Mouse (Mus musculus) forebrain, embryonic 12.5 days (tissue): ENCODE measurements around the gene Bscl2. TPM values are rescaled to one million over a fixed set of nuclear protein-coding genes. Genes with fewer than 3 reads are reported as not detected.

Source experiments
- ATAC-seq: fragments of 200-750 bp; cut with Nextera tagmentation; 2 replicates; pipeline ENCODE4 v1.8.0; 2017; ENCODE audit warnings: moderate TSS enrichment; ENCODE audit not compliant: low FRiP score
- H3K27ac ChIP-seq: fragments of 300-500 bp; sonication (generic); 2 replicates; pipeline ENCODE4 v1.5.1; 2016; ENCODE audit warnings: mild to moderate bottlenecking
- H3K27me3 ChIP-seq: fragments of 300-500 bp; sonication (generic); 2 replicates; pipeline ENCODE4 v1.6.1; 2016; ENCODE audit warnings: mild to moderate bottlenecking
- H3K36me3 ChIP-seq: fragments of 300-500 bp; sonication (generic); replicated peaks from 2 replicates; pipeline ENCODE4 v1.6.1; 2016; ENCODE audit warnings: mild to moderate bottlenecking
- H3K4me1 ChIP-seq: fragments of 300-500 bp; sonication (generic); 2 replicates; pipeline ENCODE4 v1.6.1; 2016
- H3K4me2 ChIP-seq: fragments of 300-500 bp; sonication (generic); 2 replicates; pipeline ENCODE4 v1.6.1; 2016; ENCODE audit warnings: mild to moderate bottlenecking, moderate library complexity
- H3K4me3 ChIP-seq: fragments of 300-500 bp; sonication (generic); replicated peaks from 2 replicates; pipeline ENCODE4 v1.5.1; 2016; ENCODE audit warnings: mild to moderate bottlenecking
- H3K9ac ChIP-seq: fragments of 300-500 bp; sonication (generic); 2 replicates; pipeline ENCODE4 v1.6.1; 2016; ENCODE audit warnings: mild to moderate bottlenecking
- H3K9me3 ChIP-seq: fragments of 300-500 bp; sonication (generic); 2 replicates; pipeline ENCODE4 v1.6.1; 2016
- WGBS: fragments of 180-500 bp; shearing (Covaris S2); methylation state at CpG from one replicate; pipeline ENCODE4 v1.1.7; 2016; 5-methylcytosine and 5-hydroxymethylcytosine counted together
- polyA plus RNA-seq: library from polyadenylated mRNA; unstranded; fragments of >200 nt; fragmentation: Nextera tagmentation; extraction: Ambion mirVana; gene quantifications from 2 replicates; pipeline ENCODE4 v1.2.1, GENCODE M21; 2016

Gene Bscl2
- 57.5 and 62.9 TPM in 2 replicates for polyA plus RNA-seq

DNA sequence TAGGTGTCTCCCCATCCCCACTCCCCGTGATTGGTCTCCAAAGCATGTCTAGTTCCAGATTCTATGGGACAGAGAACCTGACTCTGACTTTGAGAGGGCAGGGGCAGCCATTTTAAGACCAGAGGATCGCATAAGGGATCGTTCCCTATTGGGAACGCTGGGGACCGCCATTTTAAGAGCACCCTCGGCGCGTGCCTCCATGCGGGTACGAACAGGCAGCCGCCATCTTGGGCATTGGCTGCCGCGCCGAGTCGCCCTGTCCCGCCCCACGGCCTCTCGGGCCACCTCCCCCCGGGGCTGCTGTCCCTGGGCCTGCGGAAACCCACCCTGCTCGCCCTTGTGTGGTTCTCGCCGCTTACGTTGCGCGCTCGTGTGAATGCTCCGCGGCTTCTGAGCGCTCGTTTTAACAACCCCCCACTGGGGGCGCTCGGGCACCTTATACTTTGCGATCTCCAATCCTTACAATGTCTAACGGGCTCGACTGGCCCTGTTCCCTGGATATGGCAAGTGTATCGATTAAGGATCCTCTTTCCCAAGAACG lies at the start of gene Bscl2:
Bscl2 (plus strand) TSS at position 217 of the 541 bp plus-strand sequence.
- Histone ChIP-seq H3K4me2 (peak within 1 kb of the TSS; percentile 84), H3K9me3 (no peaks in the 10 kb centered on the region), H3K27me3 (no peaks in the 10 kb centered on the region), H3K4me3 (peak within 1 kb of the TSS; percentile 47), H3K4me1 (peaks cover 36% of the 10 kb centered on the region), H3K27ac (peak within 1 kb of the TSS; percentile 97), H3K9ac (peak within 1 kb of the TSS; percentile 70), H3K36me3 (peaks cover 34% of the 10 kb centered on the region)
- under 1% methylated on average over 38 of the region's 38 CpGs for WGBS
- peak; percentile 74 for ATAC-seq

DNA sequence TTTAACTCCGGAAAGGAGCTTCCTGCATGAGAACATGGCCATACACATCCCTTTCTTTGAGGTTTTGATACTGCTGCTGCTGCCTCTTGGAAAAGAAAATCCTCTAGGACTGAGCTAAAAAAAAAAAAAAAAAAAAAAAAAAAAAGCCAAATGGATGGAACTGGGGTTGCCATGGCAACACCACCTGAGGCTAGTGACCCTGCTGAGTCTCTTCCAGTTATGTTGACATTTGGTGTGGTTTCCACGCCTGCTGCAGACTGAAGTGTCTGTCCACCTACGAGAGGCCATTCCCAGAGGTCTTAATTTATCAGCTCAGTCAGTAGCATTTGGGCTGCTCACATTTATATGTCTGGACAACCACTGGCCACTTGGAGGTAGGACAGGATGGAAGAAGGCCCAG lies 48.7 kb upstream of the Bscl2 start:
- Histone ChIP-seq H3K27me3 (no peaks in the 10 kb centered on the region), H3K36me3 (peaks cover 29% of the 10 kb centered on the region), H3K9ac (no peak overlapping the region), H3K4me1 (peaks cover 22% of the 10 kb centered on the region), H3K4me3 (no peak overlapping the region), H3K4me2 (no peak overlapping the region), H3K9me3 (no peaks in the 10 kb centered on the region), H3K27ac (no peak overlapping the region)
- 21% methylated on average over 3 of the region's 3 CpGs for WGBS
- ATAC-seq = no peak

DNA sequence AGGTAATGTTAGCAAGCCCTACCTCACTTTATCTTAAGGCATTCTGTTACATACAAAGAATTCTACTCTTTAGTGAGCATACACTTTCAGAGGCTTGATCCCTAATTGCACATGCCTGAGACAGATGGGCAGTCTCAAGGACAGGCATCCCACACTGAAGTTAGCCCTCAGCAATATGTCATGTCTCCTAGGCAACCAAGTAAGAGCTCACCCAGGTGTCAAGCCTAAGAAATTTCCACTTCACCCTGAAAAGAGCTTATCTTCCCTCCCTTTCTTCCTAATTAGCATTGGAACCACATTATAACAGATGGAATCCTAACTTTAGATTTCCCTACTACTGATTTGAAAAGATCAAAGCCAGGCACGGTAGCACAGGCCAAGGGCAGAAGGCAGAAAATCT lies 48.1 kb upstream of the Bscl2 start:
- Histone ChIP-seq H3K4me2 (no peak overlapping the region), H3K9me3 (no peaks in the 10 kb centered on the region), H3K4me3 (no peak overlapping the region), H3K36me3 (peaks cover 29% of the 10 kb centered on the region), H3K27me3 (no peaks in the 10 kb centered on the region), H3K27ac (0 out of 2 replicates have a peak overlapping the region, but pooled peaks have one; percentile 6), H3K4me1 (peaks cover 22% of the 10 kb centered on the region), H3K9ac (no peak overlapping the region)
- 41% methylated on average over 1 of the region's 1 CpGs for whole genome bisulfite sequencing
- ATAC-seq = no peak

DNA sequence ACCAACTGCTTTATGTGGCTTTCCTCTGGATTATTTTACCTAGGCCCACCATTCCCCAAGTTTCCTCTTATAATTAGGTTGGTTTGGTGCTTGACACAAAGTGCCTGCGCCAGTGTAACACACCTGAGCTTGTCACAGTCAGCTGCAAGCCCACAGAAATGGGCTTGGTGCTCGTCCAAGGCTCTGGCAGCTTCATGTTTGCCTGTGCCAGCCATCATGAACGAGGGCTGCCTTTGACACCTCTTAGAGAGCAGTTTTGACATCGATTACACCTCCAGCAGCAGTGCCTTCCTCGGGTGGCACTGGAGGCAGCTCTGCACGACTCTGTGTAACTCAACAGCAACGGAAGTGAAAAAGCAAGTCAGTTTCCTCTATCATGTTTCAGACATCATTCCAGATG lies 47.1 kb upstream of the Bscl2 start:
- 85% methylated on average over 7 of the region's 7 CpGs for WGBS
- no peak overlapping the region for H3K4me2 ChIP-seq
- peaks cover 37% of the 10 kb centered on the region for H3K36me3 ChIP-seq
- no peaks in the 10 kb centered on the region for H3K9me3 ChIP-seq
- no peak overlapping the region for H3K9ac ChIP-seq
- peaks cover 17% of the 10 kb centered on the region for H3K4me1 ChIP-seq
- no peak overlapping the region for H3K4me3 ChIP-seq
- ATAC-seq = no peak
- no peak overlapping the region for H3K27ac ChIP-seq
- no peaks in the 10 kb centered on the region for H3K27me3 ChIP-seq

DNA sequence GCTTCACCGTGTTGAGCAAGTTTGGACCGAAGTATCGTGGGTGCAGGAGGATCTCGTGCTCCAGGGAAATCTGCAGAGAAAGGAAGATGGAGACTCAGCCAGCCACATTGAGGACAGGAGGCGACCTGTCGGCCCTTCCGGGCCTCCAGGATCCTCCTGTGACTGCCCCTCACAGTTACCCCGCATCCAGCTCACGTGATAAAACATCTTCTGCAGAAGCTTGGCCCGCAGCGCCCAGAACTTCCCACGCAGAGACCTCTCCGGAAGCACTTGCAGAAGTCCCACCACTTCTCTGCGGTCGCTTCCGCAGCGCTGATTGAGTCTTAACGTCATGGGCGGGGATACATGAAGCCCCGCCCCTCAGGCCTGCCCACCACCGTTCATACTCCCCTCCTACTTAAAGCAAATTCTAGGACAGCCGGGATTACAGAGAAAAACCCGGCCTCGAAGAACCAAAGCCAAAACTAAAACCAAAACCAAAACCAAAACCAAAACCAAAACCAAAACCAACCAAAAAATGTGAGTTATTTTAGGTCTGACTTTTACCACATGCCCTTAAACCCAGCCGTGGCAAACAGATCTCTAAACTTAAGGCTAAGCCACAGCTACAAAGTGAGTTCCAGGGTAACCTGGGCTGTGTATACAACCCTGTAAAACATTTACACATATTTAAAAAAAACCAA lies 38.9 kb upstream of the Bscl2 start, which contains the start of gene Polr2g:
Polr2g (minus strand) TSS at position 314 of the 683 bp plus-strand sequence.
- ATAC-seq = peak; percentile 76
- peak within 1 kb of the TSS; percentile 84 for H3K9ac ChIP-seq
- H3K27ac ChIP-seq = peak within 1 kb of the TSS; percentile 69; the same call in 1 of the 2 replicates
- no peaks in the 10 kb centered on the region for H3K27me3 ChIP-seq
- 1% methylated on average over 25 of the region's 25 CpGs for WGBS
- H3K36me3 ChIP-seq = peaks cover 24% of the 10 kb centered on the region
- peak within 1 kb of the TSS; percentile 79 for H3K4me3 ChIP-seq
- H3K4me1 ChIP-seq = peaks cover 23% of the 10 kb centered on the region
- H3K4me2 ChIP-seq = peak within 1 kb of the TSS; percentile 82
- H3K9me3 ChIP-seq = no peaks in the 10 kb centered on the region

DNA sequence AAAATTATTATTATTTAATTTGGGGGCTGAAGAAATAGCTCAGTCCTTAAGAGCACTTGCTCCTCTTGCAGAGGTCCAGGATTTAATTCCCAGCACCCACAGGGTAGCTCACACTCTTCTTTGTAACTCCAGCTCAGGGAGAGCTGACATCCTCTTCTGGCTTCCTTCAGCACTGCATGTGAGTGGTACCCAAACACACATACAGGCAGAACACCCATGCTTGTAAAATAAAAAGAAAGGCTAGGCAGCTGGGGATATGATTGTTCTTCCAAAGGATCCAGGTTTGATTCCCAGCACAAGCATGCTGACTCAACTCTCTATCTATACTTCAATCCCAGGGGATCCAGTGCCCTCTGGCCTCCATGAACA lies 38.3 kb upstream of the Bscl2 start:
- no peaks in the 10 kb centered on the region for H3K27me3 ChIP-seq
- peak overlapping the region; percentile 82 for H3K4me2 ChIP-seq
- peaks cover 21% of the 10 kb centered on the region for H3K36me3 ChIP-seq
- peaks cover 28% of the 10 kb centered on the region for H3K4me1 ChIP-seq
- no peak overlapping the region for H3K9ac ChIP-seq
- no peaks in the 10 kb centered on the region for H3K9me3 ChIP-seq
- H3K4me3 ChIP-seq = no peak overlapping the region
- H3K27ac ChIP-seq = no peak overlapping the region
- no peak for ATAC-seq

DNA sequence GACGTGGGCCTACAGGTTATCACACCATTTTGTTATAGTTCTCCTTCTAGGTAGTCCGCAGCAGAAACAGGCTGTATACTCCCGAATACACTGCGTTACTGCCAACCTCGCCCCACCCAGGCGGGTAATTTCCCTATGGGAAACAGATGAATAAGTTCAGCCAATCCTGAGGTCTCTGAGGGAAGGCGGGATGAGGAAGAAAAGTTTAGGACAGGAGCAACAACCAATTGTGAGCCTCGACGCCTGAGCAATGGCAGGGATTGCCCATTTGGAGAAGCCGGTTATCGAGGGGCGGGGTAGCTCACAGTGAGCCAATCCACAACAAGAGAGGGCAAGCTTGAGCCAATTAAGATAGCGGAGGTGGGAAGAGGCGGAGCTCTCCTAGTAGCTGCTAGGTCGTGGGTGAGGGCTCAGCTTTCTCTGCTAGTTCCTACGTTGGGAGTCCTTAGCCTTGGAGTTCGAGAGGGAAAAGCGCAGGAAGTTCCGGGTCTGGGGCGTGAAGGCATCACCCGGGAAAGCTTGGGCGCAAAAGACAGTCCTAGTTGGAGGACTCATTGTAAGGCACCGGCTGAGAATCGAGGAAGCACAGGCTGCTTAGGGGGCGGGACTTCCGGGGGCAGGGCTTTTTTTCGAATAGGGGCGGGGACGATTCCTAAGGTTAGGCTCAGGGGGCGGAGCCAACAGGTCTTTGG lies 35.0 kb upstream of the Bscl2 start, which contains the start of gene Zbtb3:
Zbtb3 (plus strand) TSS at position 426 of the 692 bp plus-strand sequence.
- peak; percentile 98 for ATAC-seq
- Histone ChIP-seq H3K27me3 (no peaks in the 10 kb centered on the region), H3K4me2 (peak within 1 kb of the TSS; percentile 65), H3K9ac (peak within 1 kb of the TSS; percentile 58), H3K36me3 (peaks cover 33% of the 10 kb centered on the region), H3K4me3 (peak within 1 kb of the TSS; percentile 61), H3K4me1 (peaks cover 25% of the 10 kb centered on the region), H3K9me3 (no peaks in the 10 kb centered on the region), H3K27ac (peak within 1 kb of the TSS; percentile 90)
- WGBS = under 1% methylated on average over 30 of the region's 30 CpGs

DNA sequence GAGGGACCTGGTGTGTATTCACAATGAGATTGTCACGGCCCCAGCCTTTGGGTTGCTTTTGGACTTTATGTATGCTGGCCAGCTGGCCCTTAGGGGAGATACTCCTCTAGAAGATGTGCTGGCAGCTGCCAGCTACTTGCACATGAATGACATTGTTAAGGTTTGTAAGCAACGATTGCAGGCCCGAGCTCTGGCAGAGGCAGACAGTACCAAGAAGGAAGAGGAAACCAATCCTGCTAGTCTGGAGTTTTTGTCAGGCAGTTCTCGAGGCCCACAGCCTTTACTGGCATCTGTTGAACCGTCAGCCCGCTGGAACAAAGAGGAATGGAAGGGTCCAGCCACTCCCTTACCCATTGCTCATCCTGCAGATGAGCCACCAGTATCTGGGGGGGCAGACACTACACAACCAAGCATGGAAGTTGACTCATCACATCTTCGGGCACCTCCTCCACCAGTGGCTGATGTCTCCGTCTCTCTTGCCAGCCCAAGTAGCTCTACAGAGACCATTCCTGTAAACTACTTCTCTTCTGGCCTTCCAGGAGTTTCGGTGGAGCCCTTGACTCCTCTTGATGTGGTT lies 34.0 kb upstream of the Bscl2 start:
- H3K9ac ChIP-seq = 0 out of 2 replicates have a peak overlapping the region, but pooled peaks have one; percentile 7

DNA sequence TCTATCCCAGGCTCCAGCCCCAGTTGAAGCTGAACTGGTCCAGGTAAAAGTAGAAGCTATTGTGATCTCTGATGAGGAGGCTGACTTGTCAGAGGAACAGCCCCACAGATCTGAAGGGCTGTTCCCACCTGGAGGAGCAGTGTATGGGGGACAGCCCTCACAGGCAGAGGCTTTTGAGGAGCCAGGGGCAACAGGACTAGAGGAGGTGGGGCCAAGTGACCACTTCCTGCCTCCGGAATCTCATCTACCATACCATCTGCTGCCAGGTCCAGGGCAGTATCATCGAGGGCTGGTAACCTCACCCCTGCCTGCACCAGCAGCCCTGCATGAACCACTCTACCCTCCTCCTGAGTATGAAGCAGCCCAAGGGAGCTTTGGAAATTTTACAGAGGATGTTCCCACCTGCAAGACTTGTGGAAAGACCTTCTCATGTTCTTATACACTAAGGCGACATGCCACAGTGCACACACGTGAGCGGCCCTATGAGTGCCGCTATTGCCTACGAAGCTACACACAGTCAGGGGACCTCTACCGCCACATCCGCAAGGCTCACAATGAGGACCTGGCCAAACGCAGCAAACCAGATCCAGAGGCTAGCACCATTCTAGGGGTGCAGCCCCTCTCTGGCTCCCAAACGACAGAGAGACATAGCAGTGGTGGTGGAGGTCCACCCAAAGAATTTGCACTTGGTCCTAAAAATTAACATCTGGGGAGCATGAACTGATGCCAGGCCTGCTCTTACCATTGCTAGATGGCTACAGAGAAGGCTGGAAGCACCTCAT lies 33.2 kb upstream of the Bscl2 start:
- no peaks in the 10 kb centered on the region for H3K9me3 ChIP-seq
- 0 out of 2 replicates have a peak overlapping the region, but pooled peaks have one; percentile 7 for H3K9ac ChIP-seq
- H3K27me3 ChIP-seq = no peaks in the 10 kb centered on the region
- WGBS = 91% methylated on average over 11 of the region's 11 CpGs
- ATAC-seq = no peak
- no peak overlapping the region for H3K27ac ChIP-seq
- no peak overlapping the region for H3K4me3 ChIP-seq
- H3K4me2 ChIP-seq = no peak overlapping the region
- H3K36me3 ChIP-seq = peaks cover 48% of the 10 kb centered on the region
- H3K4me1 ChIP-seq = peaks cover 19% of the 10 kb centered on the region

More for the DNA sequence above, 34.0 kb upstream of the Bscl2 start:
- no peak overlapping the region for H3K27ac ChIP-seq
- H3K4me3 ChIP-seq = no peak overlapping the region
- WGBS = 92% methylated on average over 9 of the region's 9 CpGs
- H3K4me1 ChIP-seq = peaks cover 19% of the 10 kb centered on the region
- H3K4me2 ChIP-seq = peak overlapping the region; percentile 65
- H3K27me3 ChIP-seq = no peaks in the 10 kb centered on the region
- peaks cover 43% of the 10 kb centered on the region for H3K36me3 ChIP-seq
- no peak for ATAC-seq
- H3K9me3 ChIP-seq = no peaks in the 10 kb centered on the region

DNA sequence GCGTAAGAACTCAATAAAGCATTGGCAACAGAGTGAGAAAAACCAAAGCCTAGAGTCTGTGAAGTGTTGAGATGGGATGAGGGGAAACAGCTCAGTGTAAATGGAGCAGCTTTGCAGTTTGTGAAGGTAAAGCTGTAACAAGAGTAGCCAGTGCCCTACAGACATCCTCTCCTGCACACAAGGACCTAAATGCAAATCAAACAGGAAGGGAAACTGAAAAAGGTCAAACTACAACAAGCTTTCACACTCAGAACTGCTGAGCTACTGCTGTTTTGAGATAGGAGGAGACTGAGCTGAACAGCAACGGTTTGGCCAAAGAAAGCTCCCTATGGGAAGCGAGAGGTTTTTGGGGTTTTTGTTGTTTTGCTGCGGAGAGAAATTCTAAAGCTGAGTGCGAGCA lies 30.5 kb upstream of the Bscl2 start:
- H3K4me1 ChIP-seq = peaks cover 15% of the 10 kb centered on the region
- no peaks in the 10 kb centered on the region for H3K9me3 ChIP-seq
- no peak overlapping the region for H3K4me2 ChIP-seq
- ATAC-seq = no peak
- peaks cover 69% of the 10 kb centered on the region for H3K36me3 ChIP-seq
- H3K27me3 ChIP-seq = no peaks in the 10 kb centered on the region
- H3K9ac ChIP-seq = no peak overlapping the region
- WGBS = 97% methylated on average over 5 of the region's 5 CpGs
- no peak overlapping the region for H3K27ac ChIP-seq
- H3K4me3 ChIP-seq = no peak overlapping the region

DNA sequence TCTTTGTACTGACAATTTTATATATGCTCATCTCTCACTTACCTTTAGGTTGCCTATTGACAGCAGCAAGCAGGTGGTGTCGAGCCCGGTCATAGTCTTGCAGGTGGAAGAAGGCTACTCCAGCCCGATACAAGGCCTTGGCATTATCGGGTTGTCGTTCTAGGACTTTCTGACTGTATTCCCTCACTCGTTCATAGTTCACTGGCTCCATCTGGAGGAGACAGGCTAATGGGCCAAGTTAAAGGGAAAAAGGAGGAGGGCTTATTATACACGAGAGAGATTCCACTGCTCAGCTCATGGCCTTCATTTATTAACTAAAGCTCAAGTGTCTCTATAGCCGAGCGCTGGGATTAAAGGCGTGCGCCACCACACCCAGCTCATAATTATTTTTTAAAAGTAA lies 21.5 kb upstream of the Bscl2 start:
- H3K27me3 ChIP-seq = no peaks in the 10 kb centered on the region
- H3K9me3 ChIP-seq = no peaks in the 10 kb centered on the region
- H3K4me3 ChIP-seq = no peak overlapping the region
- H3K27ac ChIP-seq = no peak overlapping the region
- H3K4me1 ChIP-seq = peaks cover 33% of the 10 kb centered on the region
- WGBS = 80% methylated on average over 11 of the region's 11 CpGs
- H3K9ac ChIP-seq = 0 out of 2 replicates have a peak overlapping the region, but pooled peaks have one; percentile 38
- H3K4me2 ChIP-seq = no peak overlapping the region
- ATAC-seq = no peak
- H3K36me3 ChIP-seq = peaks cover 51% of the 10 kb centered on the region
